Mouse (Mus musculus) T-helper 2 cell (primary cell): ENCODE measurements around the gene Cd5l.

Experiments used
- in situ Hi-C: fragments of 300-600 bp; cut with MboI, MseI; formaldehyde crosslinking; loops from one replicate; pipeline ENCODE4 v1.15.1; 2025; ENCODE audit warnings: high pct_unique_total_duplicates

Cd5l gene

GRCm38 (mm10) chr3:87401321-87401720 is 43.6 kb downstream of the Cd5l start:
- in situ Hi-C loops = loop anchor here (5.0 to 10.0 kb wide), 3 partner anchors 69 to 1707 kb away; no protein-coding TSS in a partner anchor

GRCm38 (mm10) chr3:87408171-87408570 is 50.5 kb downstream of the Cd5l start:
- in situ Hi-C loops = loop anchor here (10.0 kb wide), 2 partner anchors 163 to 1713 kb away; no protein-coding TSS in a partner anchor

- in situ Hi-C loops = loop anchor here (10.0 kb wide), 2 partner anchors 165 to 1715 kb away; no protein-coding TSS in a partner anchor
Measured at GRCm38 (mm10) chr3:87409196-87409935, 51.7 kb downstream of the Cd5l start.

GRCm38 (mm10) chr3:87410605-87411004 is 52.9 kb downstream of the Cd5l start:
- in situ Hi-C loops = loop anchor here (5.0 kb wide), 2 partner anchors 92 to 152 kb away; no protein-coding TSS in a partner anchor

- in situ Hi-C loops = loop anchor here (5.0 kb wide), 2 partner anchors 91 to 151 kb away; no protein-coding TSS in a partner anchor
Measured at GRCm38 (mm10) chr3:87411150-87411549, 53.5 kb downstream of the Cd5l start.

- in situ Hi-C loops = no loop called here
Measured at GRCm38 (mm10) chr3:87420645-87421044, 63.0 kb downstream of the Cd5l start.
